Comparison of ENCODE assay signal across 20 mouse cellular contexts in the genomic region with DNA sequence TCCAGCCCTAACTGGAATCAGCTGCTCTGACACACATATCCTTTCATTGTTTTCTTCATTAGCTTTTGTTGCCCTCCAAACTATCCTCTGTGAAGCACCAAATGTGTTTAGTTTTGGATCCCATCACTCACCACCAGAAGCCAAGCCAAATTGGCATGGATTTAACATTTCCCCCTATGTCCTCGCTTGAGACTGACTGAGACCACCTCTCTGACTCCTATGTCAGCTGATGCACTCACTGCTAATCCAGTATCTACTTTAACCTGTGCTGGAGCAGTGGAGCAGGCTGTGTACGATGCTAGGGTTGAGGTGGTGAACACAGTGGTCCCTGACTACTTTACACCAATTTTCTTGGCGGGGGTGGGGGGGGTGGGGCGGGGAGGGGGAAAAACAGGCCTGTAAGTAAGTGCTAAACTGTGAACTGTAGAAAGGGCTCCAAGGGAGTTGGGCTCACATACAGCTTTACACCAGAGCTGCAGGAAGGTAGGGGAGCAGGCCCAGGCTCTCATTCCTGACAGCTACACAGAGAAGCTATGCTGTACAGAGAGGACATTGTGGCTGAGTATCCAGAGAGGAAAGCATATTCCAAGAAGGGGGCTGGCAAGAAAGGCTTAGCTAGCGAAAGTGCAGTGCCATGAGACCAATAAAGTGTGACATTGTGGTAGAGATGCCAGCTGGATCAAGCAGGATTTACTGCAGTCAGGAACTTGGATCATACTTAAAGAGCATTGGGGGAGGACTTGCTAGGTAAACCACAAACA.
A peak's percentile ranks its signal among the peaks of the same experiment; 100 is the strongest.
DNase-seq lines count a peak whose midpoint lies in the region; ATAC-seq and TF ChIP-seq lines count a peak whose summit lies in the region.
"Had no signal": no experiment of that assay in that cellular context is flagged by ENCODE, and none has a peak within 500 bp of the region (broad histone marks: within the 10 kb centered on the region; RNA-seq: fewer than 3 reads in every experiment).

No protein-coding gene starts in this region.

- no peak for TF ChIP-seq CTCF in forebrain, postnatal 0 days (IDR thresholded peaks at IDR 0.05; ENCODE audit: low read depth)

- no peaks in the 10 kb centered on the region for H3K36me3 ChIP-seq in limb, embryonic 12.5 days
- no peaks in the 10 kb centered on the region for H3K36me3 ChIP-seq in limb, embryonic 10.5 days
- H3K36me3 ChIP-seq in embryonic facial prominence, embryonic 10.5 days (replicated peaks), result no peaks in the 10 kb centered on the region
- H3K36me3 ChIP-seq in forebrain, postnatal 0 days (ENCODE audit: insufficient read depth), result no peaks in the 10 kb centered on the region
- H3K36me3 ChIP-seq: liver, embryonic 12.5 days; stomach, embryonic 15.5 days had no signal

- WGBS in limb, embryonic 12.5 days, result 55% methylated on average over 5 of the region's 5 CpGs
- WGBS in limb, embryonic 10.5 days, result 68% methylated on average over 5 of the region's 5 CpGs
- 71% methylated on average over 5 of the region's 5 CpGs for WGBS in embryonic facial prominence, embryonic 10.5 days
- WGBS in forebrain, postnatal 0 days, result 46% methylated on average over 5 of the region's 5 CpGs

- intact Hi-C loops in heart, postnatal 25 days (cut with DNase I), result no loop called here

- no peaks in the 10 kb centered on the region for H3K9me3 ChIP-seq in limb, embryonic 12.5 days
- no peaks in the 10 kb centered on the region for H3K9me3 ChIP-seq in limb, embryonic 10.5 days (replicated peaks)
- H3K9me3 ChIP-seq in embryonic facial prominence, embryonic 10.5 days, result no peaks in the 10 kb centered on the region
- H3K9me3 ChIP-seq in forebrain, postnatal 0 days (ENCODE audit: low read length), result no peaks in the 10 kb centered on the region
- H3K9me3 ChIP-seq: liver, embryonic 12.5 days; stomach, embryonic 15.5 days had no signal

- peak; percentile 61 for DNase-seq in heart, adult 11 months
- DNase-seq in heart, postnatal 25 days (ENCODE audit: low spot score), result no peak
- DNase-seq in limb, embryonic 10.5 days (ENCODE audit: low spot score), result no peak
- peak; percentile 6 for DNase-seq in embryonic facial prominence, embryonic 10.5 days (ENCODE audit: low spot score)
- DNase-seq in forebrain, postnatal 0 days, result no peak
- DNase-seq: adrenal gland, postnatal 25 days; cerebellum, adult 18-20 months; gastrocnemius, postnatal 14 days; heart, adult 2 months; heart, postnatal 4 days; kidney, adult 11 months; kidney, postnatal 10 days; thymus, adult 18-20 months; thymus, postnatal 4 days had no signal

- no peak overlapping the region for H3K4me2 ChIP-seq in limb, embryonic 12.5 days
- H3K4me2 ChIP-seq in forebrain, postnatal 0 days (ENCODE audit: low read depth), result no peak overlapping the region
- H3K4me2 ChIP-seq: liver, embryonic 12.5 days; stomach, embryonic 15.5 days had no signal

- no peaks in the 10 kb centered on the region for H3K27me3 ChIP-seq in limb, embryonic 12.5 days
- no peaks in the 10 kb centered on the region for H3K27me3 ChIP-seq in limb, embryonic 10.5 days (ENCODE audit: low read depth, poor library complexity, severe bottlenecking)
- H3K27me3 ChIP-seq in embryonic facial prominence, embryonic 10.5 days (replicated peaks; ENCODE audit: low read depth, poor library complexity, severe bottlenecking), result no peaks in the 10 kb centered on the region
- no peaks in the 10 kb centered on the region for H3K27me3 ChIP-seq in forebrain, postnatal 0 days (ENCODE audit: insufficient read depth, low read length)
- H3K27me3 ChIP-seq: CH12.LX; liver, embryonic 12.5 days; stomach, embryonic 15.5 days had no signal

- no peak overlapping the region for H3K9ac ChIP-seq in limb, embryonic 12.5 days (replicated peaks)
- H3K9ac ChIP-seq in forebrain, postnatal 0 days, result no peak overlapping the region
- H3K9ac ChIP-seq: liver, embryonic 12.5 days; stomach, embryonic 15.5 days had no signal

- ATAC-seq in limb, embryonic 12.5 days (ENCODE audit: insufficient number of reproducible peaks, insufficient read depth, low FRiP score, low TSS enrichment, low read depth), result peak; percentile 69
- ATAC-seq in forebrain, postnatal 0 days, result peak; percentile 23
- ATAC-seq in megakaryocyte, adult 5-6 weeks (ENCODE audit: poor library complexity, severe bottlenecking), result no peak
- ATAC-seq: liver, embryonic 12.5 days had no signal

- H3K4me3 ChIP-seq in limb, embryonic 12.5 days (replicated peaks), result no peak overlapping the region
- H3K4me3 ChIP-seq in limb, embryonic 10.5 days, result no peak overlapping the region
- H3K4me3 ChIP-seq in embryonic facial prominence, embryonic 10.5 days, result no peak overlapping the region
- H3K4me3 ChIP-seq in forebrain, postnatal 0 days (ENCODE audit: low read depth, low read length), result no peak overlapping the region
- H3K4me3 ChIP-seq: erythroblast, embryonic 14.5 days; heart, adult 2 months; liver, embryonic 12.5 days; stomach, embryonic 15.5 days had no signal

- H3K4me1 ChIP-seq in limb, embryonic 12.5 days (replicated peaks), result peaks cover 6% of the 10 kb centered on the region; the same call in 1 of the 2 replicates
- peaks cover 16% of the 10 kb centered on the region for H3K4me1 ChIP-seq in limb, embryonic 10.5 days
- peaks cover 14% of the 10 kb centered on the region for H3K4me1 ChIP-seq in embryonic facial prominence, embryonic 10.5 days
- peaks cover 15% of the 10 kb centered on the region for H3K4me1 ChIP-seq in forebrain, postnatal 0 days (ENCODE audit: insufficient read depth)
- H3K4me1 ChIP-seq: liver, embryonic 12.5 days; stomach, embryonic 15.5 days had no signal

- 0 out of 2 replicates have a peak overlapping the region, but pooled peaks have one; percentile 7 for H3K27ac ChIP-seq in limb, embryonic 12.5 days
- H3K27ac ChIP-seq in limb, embryonic 10.5 days, result no peak overlapping the region
- no peak overlapping the region for H3K27ac ChIP-seq in embryonic facial prominence, embryonic 10.5 days (replicated peaks)
- no peak overlapping the region for H3K27ac ChIP-seq in forebrain, postnatal 0 days (ENCODE audit: low read depth, low read length)
- H3K27ac ChIP-seq: heart, adult 2 months; liver, embryonic 12.5 days; stomach, embryonic 15.5 days had no signal

Comparison
In these comparisons a context has a peak if more than half of its experiments do, and no peak if none do; other contexts are left out.
1. DNase-seq: peak in heart, adult 11 months (single experiment) and embryonic facial prominence, embryonic 10.5 days (single experiment); none in heart, postnatal 25 days (single experiment), limb, embryonic 10.5 days (single experiment) and forebrain, postnatal 0 days (single experiment).